Mouse (Mus musculus) lung, embryonic 15.5 days (tissue): ENCODE data around the gene Pla2g12b. TPM values are rescaled to one million over a fixed set of nuclear protein-coding genes. Genes with fewer than 3 reads are reported as not detected.

Source experiments
- ATAC-seq: fragments of 200-750 bp; cut with Nextera tagmentation; 2 replicates; pipeline ENCODE4 v1.8.0; 2017; ENCODE audit warnings: moderate number of reproducible peaks, borderline replicate concordance; ENCODE audit not compliant: low FRiP score, low TSS enrichment; ENCODE audit errors: extremely low read depth
- H3K27ac ChIP-seq: fragments of 300-500 bp; sonication (generic); 2 replicates; pipeline ENCODE4 v1.5.1; 2015; ENCODE audit warnings: moderate library complexity, mild to moderate bottlenecking, inconsistent platforms
- H3K27me3 ChIP-seq: fragments of 300-500 bp; sonication (generic); 2 replicates; pipeline ENCODE4 v1.6.1; 2015; ENCODE audit warnings: inconsistent platforms
- H3K36me3 ChIP-seq: fragments of 300-500 bp; sonication (generic); 2 replicates; pipeline ENCODE4 v1.6.1; 2015; ENCODE audit warnings: inconsistent platforms
- H3K4me1 ChIP-seq: fragments of 300-500 bp; sonication (generic); 2 replicates; pipeline ENCODE4 v1.6.1; 2015; ENCODE audit warnings: inconsistent platforms
- H3K4me2 ChIP-seq: fragments of 300-500 bp; sonication (generic); 2 replicates; pipeline ENCODE4 v1.6.1; 2015; ENCODE audit warnings: inconsistent platforms, mild to moderate bottlenecking, moderate library complexity
- H3K4me3 ChIP-seq: fragments of 300-500 bp; sonication (generic); 2 replicates; pipeline ENCODE4 v1.5.1; 2015; ENCODE audit warnings: mild to moderate bottlenecking, inconsistent platforms
- H3K9ac ChIP-seq: fragments of 300-500 bp; sonication (generic); 2 replicates; pipeline ENCODE4 v1.6.1; 2015; ENCODE audit warnings: inconsistent platforms
- H3K9me3 ChIP-seq: fragments of 300-500 bp; sonication (generic); 2 replicates; pipeline ENCODE4 v1.6.1; 2016; ENCODE audit warnings: inconsistent platforms
- whole genome bisulfite sequencing: fragments of 180-500 bp; shearing (Covaris S2); methylation state at CpG from one replicate; pipeline ENCODE4 v1.1.7; 2015; 5-methylcytosine and 5-hydroxymethylcytosine counted together
- polyA plus RNA-seq: library from polyadenylated mRNA; unstranded; fragments of >200 nt; fragmentation: Nextera tagmentation; extraction: Ambion mirVana; gene quantifications from 2 replicates; pipeline ENCODE4 v1.2.1, GENCODE M21; 2015

Gene Pla2g12b
- polyA plus RNA-seq, 1 experiment from 2014 or later, result 0.14 TPM

DNA sequence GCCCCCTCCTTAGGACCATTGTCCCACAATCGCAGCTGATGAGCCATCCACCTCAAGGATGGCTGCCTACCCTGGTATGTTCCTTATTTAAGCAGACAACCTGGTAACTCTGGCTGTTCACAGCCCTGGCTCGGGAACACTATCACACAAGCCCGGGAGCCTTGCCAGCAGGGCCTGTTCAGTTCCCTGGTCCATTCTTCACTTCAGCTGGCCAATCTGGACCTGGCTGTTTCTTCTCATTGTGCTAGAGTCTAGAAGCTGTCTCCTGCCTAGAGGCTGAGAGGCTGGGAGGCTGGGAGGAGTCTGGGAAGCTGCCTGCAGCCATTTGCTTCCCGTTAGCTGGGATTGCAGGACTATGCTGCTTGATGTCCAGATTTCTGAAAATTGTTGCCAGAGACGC lies 67.0 kb downstream of the Pla2g12b start:
- Histone ChIP-seq H3K27ac (no peak overlapping the region), H3K9ac (no peak overlapping the region), H3K4me1 (no peaks in the 10 kb centered on the region), H3K36me3 (no peaks in the 10 kb centered on the region), H3K27me3 (no peaks in the 10 kb centered on the region), H3K9me3 (no peaks in the 10 kb centered on the region), H3K4me2 (no peak overlapping the region), H3K4me3 (no peak overlapping the region)
- 66% methylated on average over 5 of the region's 5 CpGs for WGBS
- no peak for ATAC-seq

Other genes starting within 250 kb of the Pla2g12b start
- 68.0 and 69.9 TPM in 2 replicates for gene Sept10, start 181.8 kb upstream of the Pla2g12b start, polyA plus RNA-seq
- 10.7 and 11.4 TPM in 2 replicates for gene Sowahc, start 181.7 kb upstream of the Pla2g12b start, polyA plus RNA-seq
- gene P4ha1, start 80.4 kb upstream of the Pla2g12b start, polyA plus RNA-seq, result 71.3 and 72.0 TPM in 2 replicates
- gene Gm10273, start 8.0 kb upstream of the Pla2g12b start, polyA plus RNA-seq, result 1.8 and 5.7 TPM in 2 replicates
- 2.1 and 2.7 TPM in 2 replicates for gene Oit3, start 38.1 kb downstream of the Pla2g12b start, polyA plus RNA-seq
- not detected in 2 replicates for gene Gm10322, start 212.4 kb downstream of the Pla2g12b start, polyA plus RNA-seq
- gene Mcu, start 213.0 kb downstream of the Pla2g12b start, polyA plus RNA-seq, result 29.9 and 30.8 TPM in 2 replicates